Mouse (Mus musculus) erythroid progenitor cell, adult 5-6 weeks (primary cell): ENCODE results near the gene Dcpp2. TPM values are rescaled to one million over a fixed set of nuclear protein-coding genes. Genes with fewer than 3 reads are reported as not detected.
"Not testable (repeated sequence)": the region's sequence is repeated elsewhere in the genome, so short reads cannot be mapped to it uniquely, and the experiment has no call there.

Experiments
- ATAC-seq: replicated peaks from 2 replicates; pipeline ENCODE4 v1.8.0; 2016; ENCODE audit warnings: moderate number of reproducible peaks, mild to moderate bottlenecking, moderate TSS enrichment, inconsistent platforms; ENCODE audit not compliant: poor library complexity, low FRiP score, severe bottlenecking
- total RNA-seq, 2 experiments: library from RNA; stranded (forward) in 1 of 2; stranded (reverse) in 1 of 2; fragments of 150-400 nt in 1 of 2; fragments of 186-747, 209-891 nt in 1 of 2; gene quantifications; 2 replicates each; pipeline versions ENCODE4 v1.2.3 to v1.2.4; 2015 to 2017; ENCODE audit warnings: low replicate concordance in 2 of 2

Dcpp2 gene
- total RNA-seq (2015; ENCODE audit: low replicate concordance) = not detected in 2 replicates
- total RNA-seq (2017; ENCODE audit: low replicate concordance) = not detected in 2 replicates

DNA sequence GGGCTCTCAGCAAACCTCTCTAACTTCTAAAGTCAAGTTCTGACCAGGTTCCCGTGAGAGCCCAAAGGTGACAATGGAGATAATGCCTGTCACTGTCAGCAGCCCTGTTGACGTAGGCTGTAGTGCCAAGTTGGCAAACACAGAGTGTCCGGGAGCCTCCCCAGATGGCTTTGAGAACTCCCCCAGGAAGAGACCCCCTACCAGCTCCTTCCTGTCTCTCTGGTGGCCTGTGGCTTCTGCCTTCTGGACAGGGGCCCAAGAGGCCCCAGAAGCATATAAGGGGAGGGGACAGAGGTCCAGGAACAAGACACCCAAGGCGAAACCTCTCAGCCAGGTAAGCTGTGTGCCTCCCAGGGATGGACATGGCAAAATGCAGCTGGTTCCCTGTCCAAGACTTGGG, at the start of gene Dcpp2, which contains the start of gene Dcpp1:
Gene Dcpp2, plus strand, starts transcription at position 305 of the 400 bp plus-strand sequence.
Gene Dcpp1, plus strand, starts transcription at position 301 of the 400 bp plus-strand sequence.
- ATAC-seq = not testable (repeated sequence)

DNA sequence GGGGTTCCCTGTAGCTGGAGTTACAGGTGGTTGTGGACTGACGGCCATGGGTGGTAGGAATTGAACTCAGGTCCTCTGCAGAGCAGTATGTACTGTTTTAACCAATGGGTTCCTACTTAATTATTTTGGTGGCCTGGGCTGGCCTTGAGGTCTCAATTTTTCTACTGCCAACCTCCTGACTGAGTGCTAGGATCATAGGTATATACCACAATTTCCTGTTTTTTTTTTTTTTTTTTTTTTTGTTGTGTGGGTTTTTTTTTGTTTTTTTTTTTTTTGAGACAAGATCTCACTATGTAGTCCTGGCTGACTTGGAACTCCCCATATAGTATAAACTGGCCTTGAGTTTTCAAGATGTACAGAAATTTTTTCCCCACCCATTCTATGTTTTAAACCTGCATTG, 49.5 kb upstream of the Dcpp2 start:
- no peak for ATAC-seq

DNA sequence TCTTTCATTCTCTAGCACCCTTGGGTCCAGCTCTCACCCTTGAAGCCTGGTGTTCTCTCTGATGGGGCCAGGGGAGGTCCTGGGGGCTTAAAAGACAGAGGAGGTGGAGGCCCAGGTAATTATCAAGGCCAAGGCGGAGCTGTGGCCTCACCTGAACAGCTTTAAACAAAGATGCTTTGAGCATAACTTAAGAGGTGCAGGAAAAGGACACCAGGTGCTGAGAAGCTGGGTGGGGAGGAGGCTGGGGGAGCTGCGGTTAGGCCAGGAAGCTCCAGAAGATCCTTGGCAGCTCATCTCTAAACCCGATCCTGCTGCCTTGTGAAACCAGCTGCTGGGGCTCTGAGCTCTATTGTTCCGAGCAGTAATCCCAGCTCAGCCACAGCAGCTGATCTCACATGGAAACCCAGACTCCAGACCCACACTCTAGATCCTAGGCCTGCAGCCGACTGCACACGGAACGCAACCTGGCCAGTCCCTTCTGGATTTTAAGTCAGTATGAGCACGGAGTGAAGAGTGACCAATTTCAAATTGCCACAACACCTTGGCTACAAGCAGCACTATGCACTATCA, 44.6 kb upstream of the Dcpp2 start, which contains the start of gene Prss33:
Gene Prss33, minus strand, starts transcription at position 51 of the 570 bp plus-strand sequence.
- ATAC-seq = no peak

DNA sequence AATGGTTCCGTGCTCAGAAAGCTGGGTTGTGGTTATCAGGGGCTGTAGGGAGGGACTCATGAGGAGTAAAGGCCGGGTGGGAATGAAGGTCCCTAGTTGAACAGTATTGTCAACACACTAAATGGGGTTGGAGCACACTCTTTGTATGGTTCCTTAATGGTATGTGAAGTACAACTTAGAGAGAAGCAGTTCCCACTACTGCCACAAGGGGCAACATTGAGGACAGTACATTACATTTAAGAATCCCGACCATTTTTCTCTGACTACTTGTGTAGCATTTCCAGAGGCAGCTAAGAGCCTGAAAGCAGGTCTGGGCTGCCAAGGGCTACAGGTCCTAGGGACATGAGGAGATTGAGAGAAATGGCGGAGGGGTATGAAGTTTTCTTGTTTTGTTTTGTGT, 39.5 kb upstream of the Dcpp2 start:
- peak; percentile 71 for ATAC-seq

DNA sequence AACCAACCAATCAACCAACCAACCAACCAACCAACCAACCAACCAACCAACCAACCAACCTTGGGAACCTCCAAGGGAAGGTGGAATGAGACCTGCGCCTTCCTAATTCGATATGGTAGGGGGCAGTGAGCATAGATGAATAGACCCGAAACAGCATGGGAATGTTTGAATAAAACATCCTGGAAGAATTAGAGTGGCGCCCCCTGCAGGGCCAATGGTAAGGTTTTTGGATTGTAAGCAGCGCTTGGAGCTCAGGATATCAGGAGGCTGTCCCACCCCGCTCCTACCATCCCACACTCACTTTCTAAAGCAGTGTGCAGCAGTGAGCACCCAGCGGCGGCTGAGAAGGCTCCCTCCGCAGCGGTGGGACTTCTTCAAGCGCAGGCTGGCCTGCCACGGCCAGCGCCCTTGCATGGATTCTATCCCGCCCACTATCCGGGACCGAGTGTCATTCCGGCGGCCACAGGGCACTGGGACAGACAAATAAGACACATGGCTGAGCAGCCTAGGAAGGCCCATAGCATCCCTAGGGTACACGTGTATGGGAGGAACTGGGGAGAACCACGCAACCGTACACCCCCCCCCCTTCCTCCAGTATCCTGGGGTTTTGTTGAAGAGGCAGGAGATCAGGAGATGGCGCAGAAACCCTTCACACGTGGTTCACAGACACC, 37.4 kb upstream of the Dcpp2 start:
- ATAC-seq = no peak

DNA sequence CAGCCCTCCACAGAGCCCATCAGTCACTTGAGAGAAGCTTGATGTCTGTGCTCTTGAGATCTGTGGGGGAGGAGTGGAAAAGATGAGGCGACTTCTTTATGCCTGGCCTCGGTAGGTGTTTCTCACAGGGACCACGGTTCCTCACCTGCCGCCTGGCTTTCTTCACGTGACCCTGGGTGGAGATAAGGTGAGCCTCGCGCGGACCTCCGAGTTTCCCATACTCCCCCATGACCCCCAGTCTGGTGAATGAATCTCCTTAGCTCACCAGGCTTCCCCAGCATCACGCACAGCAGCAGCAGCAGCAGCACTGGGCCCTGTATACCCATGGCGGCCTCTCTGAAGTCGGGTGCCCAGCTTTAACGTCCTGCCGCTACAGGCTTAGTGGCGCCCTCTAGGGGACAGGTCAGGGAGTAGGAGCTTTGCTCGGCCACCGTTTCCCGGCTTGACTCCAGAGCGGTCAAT, 36.8 kb upstream of the Dcpp2 start, which contains the start of the genes Prss32 and Prss41:
Gene Prss32, plus strand, starts transcription at position 44 of the 462 bp plus-strand sequence.
Gene Prss41, minus strand, starts transcription at position 361 of the 462 bp plus-strand sequence.
- ATAC-seq = peak; percentile 60

DNA sequence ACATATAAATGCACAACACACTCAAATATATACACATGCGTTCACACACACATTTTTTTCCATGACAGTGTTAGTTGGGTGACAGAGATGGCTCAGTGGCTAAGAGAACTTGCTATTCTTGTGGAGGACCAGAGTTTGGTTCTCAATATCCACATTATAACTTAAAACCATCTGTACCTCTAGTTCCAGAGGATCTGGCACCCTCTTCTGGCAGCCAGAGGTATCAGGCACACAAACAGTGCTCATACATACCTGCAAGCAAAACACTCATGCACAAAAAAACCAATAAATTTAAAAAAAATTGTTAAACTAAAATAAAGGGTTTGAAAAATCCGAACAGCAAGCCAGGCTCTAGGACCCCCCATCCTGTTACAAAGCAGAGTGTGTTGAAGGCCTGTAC, 30.7 kb upstream of the Dcpp2 start:
- no peak for ATAC-seq

DNA sequence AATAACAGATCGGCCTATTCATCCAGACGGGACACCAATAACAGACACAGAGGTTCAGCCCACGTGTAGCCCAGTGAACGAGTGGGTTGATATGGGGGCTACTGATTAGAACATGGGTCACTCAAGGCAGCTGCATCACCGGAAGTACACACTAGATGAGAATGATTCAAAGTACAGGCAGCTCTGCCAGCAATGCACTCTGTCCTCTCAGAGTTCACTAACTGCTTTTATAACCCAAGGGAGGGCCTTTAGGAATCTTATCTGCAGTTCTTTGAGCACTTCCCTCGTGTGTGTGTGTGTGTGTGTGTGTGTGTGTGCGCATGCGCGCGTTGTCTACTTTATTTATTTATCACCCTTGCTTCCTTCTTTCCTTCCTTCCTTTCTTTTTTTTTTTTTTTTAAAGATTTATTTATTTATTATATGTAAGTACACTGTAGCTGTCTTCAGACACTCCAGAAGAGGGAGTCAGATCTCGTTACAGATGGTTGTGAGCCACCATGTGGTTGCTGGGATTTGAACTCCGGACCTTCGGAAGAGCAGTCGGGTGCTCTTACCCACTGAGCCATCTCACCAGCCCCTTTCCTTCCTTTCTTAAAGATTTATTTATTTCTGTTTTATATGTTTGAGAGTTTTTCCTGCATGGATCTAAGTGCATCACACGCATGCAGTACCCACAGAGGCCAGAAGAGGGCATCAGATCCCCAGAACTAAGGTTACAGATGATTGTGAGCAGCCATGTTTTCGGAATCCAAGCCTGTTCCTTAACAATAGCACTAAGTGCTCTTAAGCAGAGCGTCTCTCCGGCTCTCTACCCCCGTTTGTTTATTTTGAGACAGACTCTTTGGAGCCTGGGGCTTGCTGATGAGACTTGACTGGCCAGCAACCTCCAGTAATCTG, 29.6 kb upstream of the Dcpp2 start:
- no peak for ATAC-seq

DNA sequence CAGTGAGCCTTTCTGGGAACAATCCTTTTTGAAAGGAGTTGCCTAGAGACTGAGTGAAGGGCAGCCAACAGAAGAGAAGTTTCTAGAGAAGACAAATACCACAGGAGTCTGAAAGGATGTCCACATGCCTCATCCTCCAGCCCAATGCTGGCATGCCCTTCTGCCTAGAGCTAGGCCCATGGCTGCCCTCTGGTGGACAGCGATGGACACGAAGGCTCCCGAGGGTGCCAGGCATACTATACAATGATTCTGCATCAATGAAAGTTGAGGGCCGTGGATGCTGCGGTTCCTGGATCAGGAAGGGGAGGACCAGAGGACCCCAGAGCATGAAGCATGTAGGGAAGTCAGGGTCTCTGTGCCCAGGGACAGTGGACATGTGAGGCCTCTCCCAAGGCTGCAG, 27.4 kb upstream of the Dcpp2 start:
- ATAC-seq = peak; percentile 80

DNA sequence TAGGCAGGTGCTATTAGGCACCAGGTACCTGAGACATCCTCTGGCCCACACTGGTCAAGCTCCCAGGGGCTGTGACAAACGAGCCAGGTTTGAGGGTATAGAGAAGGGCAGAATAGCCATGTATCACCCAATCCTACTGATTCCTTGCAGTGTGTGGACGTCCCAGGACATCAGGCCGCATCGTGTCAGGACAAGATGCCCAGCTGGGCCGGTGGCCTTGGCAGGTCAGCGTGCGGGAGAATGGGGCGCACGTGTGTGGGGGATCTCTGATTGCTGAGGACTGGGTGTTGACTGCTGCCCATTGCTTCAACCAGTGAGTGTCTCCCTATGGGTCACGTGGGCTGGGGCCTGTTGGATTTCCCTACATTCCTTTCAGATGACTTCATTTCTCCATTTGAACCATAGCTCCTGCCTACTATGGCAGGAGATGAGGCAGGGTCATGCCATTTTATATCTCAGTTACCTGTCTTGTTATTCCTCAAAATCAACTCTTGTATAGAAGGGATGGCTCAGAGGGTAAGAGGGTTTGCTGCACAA, 26.4 kb upstream of the Dcpp2 start:
- ATAC-seq = no peak

DNA sequence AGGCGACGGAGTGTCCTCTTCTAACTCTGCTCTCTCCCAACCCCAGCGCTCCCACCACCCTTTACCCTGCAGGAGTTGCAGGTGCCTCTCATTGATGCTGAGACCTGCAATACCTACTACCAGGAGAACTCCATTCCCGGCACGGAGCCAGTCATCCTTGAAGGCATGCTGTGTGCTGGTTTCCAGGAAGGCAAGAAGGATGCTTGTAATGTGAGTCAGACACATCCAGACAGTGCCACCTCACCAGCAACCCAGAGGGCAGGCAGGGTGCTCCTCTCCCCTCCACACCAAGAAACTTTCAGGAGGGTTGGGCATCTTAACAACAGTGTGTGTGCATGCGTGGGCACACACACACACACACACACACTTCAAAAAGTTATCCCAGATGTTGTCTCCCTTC, 23.5 kb upstream of the Dcpp2 start:
- no peak for ATAC-seq

DNA sequence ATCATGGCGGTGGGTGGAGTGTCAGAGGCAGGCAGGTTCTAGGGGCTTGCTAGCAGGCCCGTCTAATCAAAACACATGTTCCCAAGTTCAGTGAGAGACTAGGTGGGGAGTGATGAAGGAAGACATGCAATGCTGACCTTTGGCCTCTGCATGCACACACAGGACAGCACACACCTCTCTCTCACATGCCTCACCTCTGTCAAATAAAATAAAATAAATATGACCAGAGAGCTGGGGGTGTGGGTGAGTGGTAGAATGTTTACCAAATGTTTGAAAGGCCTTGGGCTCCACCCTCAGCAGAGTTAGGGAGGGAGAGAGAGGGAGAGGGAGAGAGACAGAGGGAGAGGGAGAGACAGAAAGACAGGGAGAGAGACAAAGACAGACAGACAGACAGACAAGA, 22.8 kb upstream of the Dcpp2 start:
- ATAC-seq = no peak

DNA sequence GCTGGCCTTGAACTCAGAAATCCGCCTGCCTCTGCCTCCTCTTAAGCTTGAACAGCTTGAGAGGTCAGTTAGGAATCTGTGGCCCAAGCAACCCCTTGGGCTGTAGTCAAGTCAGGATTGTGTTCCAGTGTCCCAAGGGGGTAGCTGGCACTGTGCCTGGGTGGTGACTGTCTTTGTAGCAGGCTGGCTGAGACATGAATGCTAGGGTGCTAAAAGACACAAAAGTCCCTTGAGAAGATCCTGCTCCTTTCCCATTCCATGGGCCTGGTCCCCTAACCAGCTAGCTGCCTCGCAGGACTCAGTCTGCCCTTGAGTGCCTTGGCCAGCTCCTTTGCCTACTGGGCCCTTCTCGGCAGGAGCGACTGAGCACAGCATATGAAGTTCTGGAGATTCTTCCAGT, 17.8 kb upstream of the Dcpp2 start:
- no peak for ATAC-seq

DNA sequence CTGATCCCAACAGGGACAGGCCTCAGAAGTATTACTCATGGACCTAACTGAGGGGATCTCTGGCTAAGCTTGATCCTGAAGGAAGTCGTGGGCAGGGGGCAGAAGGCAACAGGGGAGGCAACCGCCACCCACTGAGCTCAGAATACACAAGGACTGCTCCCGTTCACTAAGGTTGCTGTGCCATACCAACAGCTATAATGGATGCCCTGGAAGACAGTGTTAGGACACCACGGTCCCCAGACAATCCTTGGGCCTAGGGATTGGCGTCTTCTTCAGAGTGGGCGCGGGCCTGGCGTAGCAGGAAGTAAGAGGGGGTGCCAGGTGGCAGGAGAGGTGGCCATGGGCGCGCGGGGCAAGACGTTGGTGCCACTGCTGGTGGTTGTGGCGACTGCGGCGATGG, 12.9 kb upstream of the Dcpp2 start, which contains the start of gene Prss21:
Gene Prss21, plus strand, starts transcription at position 301 of the 400 bp plus-strand sequence.
- ATAC-seq = no peak

DNA sequence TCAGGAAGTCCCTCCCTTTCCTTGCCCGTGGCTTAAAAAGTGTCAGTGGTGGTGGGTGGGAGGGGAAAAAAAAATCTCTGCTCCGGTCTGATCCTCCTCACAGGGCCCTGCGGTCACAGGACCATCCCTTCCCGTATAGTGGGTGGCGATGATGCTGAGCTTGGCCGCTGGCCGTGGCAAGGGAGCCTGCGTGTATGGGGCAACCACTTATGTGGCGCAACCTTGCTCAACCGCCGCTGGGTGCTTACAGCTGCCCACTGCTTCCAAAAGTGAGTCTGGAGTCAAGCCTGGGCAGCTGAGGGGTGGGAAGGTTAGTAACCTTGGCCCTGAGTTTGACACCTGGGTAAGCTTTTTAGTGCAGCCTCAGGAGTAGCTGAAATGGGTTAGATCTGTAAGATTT, 12.2 kb upstream of the Dcpp2 start:
- ATAC-seq = no peak

DNA sequence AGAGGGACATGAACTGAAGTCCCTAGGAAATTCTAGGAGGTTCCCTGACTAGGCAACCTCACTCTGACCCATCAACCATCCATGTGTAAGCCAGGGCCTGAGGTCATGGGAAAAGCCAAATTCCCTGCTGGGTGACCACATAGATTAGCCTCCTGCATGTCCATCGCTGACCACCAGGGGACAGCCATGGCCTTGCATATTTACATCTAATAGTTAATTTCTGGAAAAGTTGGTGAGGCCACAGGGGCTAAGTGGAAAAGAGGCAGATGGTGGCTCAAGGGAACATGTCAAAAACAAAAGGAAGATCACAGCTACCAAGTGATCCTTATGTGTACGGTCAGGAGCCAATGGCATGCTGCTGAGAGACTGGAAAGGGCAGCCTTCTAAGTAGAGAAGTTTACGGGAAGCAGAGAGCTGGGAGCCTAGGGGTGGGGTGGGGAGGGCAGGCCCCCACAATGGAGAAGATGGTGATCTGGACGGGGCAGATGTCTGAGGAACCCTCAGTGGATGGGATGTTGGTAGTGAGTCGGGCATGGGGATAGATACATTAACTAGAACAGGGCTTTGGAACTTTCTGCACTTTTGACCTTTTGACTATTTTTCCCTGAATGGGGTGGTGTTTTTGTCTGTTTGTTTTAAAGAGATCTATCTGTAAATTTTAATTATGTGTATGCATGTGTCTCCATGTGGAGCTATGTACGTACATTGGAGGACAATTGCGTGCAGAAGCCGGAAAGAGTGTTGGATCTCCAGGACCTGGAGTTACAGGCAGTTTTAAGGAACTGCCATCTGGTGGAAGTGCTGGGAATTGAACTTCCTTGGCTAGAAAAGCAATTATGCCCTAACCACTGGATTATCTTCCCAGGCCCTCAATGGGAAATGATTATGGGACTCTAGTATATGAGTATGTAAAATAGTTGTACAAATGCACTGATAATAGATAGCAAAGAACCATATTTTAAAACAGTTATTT, 6.5 kb upstream of the Dcpp2 start:
- ATAC-seq = no peak

DNA sequence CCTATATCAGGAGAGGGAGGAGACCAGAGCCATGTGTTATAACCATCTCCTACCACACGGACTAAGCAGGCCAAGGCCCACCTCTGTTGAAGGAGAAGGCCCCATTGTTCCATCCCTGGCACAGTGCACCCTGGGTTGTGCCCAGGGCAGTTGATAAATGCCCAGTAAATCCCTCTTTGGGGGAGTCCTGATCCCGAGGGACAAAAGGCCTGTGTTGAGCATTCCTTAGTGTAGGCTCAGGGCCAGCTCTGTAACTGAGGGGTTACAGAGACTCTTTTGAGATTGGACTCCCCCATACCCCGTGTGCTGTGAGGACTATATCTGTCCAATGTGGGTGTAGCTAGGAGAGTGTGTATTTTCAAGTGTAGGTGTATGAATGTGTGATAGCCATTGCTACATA, 3.9 kb upstream of the Dcpp2 start:
- no peak for ATAC-seq

DNA sequence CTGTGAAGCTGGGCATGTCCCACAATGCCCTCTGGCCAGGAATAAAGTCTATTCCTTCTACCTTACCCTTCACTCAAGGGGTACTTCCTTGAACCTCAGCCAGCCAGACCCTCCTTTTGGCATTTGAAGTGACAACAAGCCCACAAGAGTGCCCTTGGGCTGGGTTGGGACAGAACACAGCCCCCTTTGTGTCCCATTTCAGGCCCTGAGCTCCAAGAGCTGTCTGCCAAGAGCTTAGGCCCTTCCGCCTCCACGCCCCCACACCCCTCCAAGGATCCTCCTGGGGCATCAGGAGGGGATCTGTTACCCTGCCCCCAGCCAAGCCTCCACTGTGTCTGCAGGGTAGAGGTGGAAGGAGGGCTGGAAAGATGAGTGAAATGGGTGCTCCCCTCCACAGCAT, 3.5 kb upstream of the Dcpp2 start:
- ATAC-seq = no peak

DNA sequence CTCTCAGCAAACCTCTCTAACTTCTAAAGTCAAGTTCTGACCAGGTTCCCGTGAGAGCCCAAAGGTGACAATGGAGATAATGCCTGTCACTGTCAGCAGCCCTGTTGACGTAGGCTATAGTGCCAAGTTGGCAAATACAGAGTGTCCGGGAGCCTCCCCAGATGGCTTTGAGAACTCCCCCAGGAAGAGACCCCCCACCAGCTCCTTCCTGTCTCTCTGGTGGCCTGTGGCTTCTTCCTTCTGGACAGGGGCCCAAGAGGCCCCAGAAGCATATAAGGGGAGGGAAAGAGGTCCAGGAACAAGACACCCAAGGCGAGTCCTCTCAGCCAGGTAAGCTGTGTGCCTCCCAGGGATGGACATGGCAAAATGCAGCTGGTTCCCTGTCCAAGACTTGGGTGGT, 36.5 kb downstream of the Dcpp2 start, which contains the start of gene Dcpp3:
Gene Dcpp3, plus strand, starts transcription at position 301 of the 400 bp plus-strand sequence.
- not testable (repeated sequence) for ATAC-seq
